Mouse (Mus musculus) WW6 (cell line): ENCODE measurements around the gene Lamc3.
"Not testable (repeated sequence)": the region's sequence is repeated elsewhere in the genome, so short reads cannot be mapped to it uniquely, and the experiment has no call there.

Experiments
- DNase-seq: peaks from one replicate; pipeline ENCODE4 v3.0.0-alpha.2; 2013; ENCODE audit warnings: low read depth, low spot score

The Lamc3 gene

DNA sequence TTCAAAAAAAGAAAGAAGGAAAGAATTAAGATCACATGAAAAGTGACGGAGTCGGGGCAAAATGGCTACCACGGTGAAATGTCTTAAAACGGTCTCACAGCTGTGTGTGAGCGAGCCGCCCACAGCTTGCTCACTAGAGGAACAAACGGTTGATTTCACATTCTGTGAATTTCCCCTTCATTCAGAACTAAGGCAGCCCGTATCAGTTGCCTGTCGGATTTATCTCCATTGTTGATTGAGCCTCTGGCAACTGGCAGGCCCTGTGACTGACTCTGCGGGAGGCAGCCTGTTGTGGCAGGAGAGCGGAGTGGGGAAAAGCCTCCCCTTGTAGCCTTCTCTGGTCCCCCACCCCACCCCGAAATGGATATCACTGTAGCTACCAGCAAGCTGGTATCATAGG is 10.6 kb upstream of the Lamc3 start:
- DNase-seq: no peak

DNA sequence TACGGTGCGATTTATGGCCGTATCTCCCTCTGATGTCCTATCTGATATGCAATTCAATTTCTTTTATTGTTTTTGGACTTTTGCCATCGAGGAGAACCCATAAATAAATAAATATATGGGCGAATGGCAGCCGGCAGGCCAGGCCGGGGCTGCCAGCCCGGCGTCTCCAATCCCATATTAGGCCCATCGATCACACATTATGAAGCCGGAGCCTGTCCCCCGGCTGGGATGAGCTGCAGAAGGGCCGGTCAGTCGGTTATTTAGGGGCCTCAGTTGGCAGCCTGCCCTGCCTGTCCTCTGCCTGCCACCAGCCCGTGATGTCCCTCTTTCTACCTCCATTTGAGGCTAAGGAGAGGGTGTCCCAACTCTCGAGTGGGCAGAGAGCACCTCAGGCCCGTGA is 8.5 kb upstream of the Lamc3 start:
- no peak for DNase-seq

DNA sequence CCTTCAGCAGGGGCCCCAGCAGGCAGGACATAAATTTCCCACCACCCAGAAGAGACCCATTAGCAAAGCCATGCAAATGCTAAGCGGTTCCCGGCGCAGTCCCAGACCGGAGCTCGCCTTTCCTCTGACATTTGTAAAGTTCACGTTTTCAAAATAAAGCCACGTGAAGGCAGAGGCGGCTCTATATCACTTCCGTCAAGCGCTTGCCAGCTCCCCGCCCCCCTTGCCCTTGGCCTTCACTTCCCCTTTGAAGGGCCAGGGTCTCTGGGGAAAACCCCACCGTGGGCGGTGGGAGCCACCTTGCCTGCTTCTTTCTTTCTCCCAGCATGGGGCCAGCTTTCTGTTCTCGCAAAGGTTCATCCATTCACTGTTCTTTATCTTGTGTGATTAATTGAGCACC is 6.2 kb upstream of the Lamc3 start:
- no peak for DNase-seq

DNA sequence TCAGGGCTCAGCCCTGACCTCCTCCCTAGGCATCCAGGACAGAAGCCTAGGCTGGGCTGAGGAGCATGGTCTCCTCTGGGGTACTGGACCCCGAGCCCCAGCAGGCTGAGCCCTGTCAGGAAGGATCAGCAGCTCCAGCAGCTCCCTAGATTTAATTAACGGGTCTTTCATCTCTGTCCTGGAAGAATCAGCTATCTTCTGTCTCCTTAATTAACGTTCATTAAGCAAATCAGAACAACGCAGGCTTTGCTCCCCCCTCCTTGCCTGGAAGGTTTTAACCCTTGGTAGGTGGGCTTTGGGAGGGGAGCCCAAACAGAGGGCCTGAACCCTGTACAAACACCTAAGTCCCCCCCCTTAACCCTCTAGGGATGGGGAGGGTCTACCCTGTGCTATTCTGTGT is 4.0 kb upstream of the Lamc3 start:
- no peak for DNase-seq

DNA sequence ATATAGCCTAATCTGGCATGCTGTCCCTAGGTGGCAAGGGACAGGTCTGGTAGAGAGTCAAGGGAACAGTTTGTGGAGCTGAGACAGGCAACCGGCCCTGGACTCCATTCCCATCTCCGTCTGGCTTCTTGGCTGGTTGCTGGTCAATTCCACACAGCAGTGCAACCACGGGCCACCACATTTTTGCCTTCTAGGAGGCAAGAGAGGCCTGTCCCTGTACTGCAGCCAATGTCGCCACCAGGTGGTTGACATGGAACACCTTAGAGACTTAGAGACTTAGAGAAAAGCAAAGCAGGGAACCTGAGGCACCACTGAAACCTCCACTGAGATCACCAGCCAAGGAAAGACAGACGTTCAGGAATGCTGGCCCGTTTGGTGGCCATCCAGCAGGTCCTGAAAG is 2.3 kb upstream of the Lamc3 start:
- no peak for DNase-seq

DNA sequence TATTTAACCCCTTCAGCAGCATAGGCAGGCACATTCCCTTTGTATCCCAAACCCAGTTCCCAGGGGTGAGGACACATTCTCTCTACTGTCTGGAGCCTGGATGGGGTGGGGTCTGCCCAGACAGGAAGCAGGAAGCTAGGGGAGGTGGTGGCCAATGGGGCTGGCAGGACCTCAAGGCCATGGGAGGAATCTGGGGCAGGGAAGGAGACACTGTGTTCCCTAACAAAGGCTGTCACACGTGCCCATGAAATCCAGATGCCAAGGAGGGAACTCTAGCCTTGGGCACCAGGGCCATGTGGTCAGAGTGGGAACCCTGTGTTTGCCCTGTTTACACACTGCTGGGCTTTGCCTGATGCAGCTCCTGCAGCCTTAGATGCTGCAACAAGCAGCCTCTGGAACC is 1.8 kb downstream of the Lamc3 start:
- DNase-seq: no peak

DNA sequence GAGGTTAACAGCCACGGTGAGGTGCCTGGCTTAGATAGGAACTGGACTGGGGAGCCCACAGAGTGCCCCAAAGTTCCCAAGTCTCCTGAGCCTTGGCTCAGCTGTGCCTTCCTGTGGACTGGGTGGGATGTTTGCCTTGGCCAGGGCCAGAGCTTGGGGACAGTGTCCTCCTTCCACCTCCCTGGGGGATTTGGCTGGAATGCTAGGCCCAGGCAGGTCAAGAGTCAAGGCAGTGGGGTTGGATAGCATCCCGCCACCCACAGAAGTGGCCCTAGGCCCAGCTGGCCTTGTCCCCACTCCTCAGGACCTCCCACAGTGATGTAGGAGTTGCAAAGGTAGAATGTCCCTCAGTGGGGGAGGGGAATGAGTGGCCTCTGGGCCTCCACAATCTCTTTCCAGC is 4.1 kb downstream of the Lamc3 start:
- no peak for DNase-seq

DNA sequence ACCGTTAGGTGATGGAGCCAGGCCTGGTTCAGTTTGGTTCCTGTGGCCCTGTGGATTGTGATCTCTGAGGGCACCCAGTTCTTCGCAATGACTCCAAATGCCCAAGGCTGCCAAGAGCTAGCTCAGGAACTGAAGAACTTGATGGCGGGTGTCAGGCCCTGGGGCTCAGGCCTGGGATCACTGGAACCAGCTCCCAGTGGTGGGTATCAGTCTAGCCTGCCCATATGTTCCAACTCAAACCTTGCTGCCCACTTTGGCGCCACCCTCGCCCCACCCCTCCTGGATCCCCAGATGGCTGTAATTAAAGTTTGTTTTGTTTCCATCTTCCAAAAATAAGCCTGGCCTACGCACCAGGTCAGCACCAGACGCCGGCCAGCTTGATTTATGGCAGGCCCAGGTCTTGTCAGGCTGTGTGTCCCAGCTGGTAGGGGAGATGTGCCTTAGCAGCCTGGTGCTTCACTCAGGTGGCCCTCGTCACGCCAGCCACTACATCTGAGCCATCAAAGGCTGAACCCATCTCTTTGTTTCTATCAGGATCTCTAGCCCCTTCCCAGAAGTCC is 6.1 kb downstream of the Lamc3 start:
- DNase-seq: no peak

DNA sequence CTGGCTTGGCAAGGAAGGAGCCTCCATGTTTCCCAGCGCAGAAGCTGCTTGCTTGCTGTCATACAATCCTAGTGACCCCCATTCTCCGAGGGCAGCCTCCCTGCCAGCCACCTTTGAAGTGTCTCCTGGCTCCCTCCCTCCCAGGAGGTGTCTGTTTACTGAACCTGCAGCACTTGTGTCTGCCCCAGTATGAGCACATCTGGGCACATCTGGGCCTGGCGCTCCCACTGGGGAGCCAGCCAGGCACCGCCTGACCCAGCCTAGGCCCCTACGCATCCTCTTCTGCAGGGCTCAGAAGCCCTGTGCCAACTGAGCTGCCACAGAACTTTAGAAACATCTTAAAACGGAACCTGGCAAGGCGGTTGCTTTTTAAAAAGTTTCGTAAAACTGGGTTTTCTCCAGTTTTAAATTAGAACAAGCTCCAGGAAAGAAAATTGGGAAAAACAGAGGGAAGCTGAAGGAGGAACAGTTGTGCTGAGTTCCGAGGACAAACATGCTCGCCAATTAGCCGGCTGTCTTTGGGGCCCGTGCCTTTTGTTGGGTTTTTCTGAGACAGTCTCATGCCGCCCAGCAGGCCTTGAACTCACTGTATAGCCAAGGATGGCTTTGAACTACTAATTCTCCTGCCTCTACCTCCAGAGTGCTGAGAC is 7.3 kb downstream of the Lamc3 start:
- DNase-seq: no peak

DNA sequence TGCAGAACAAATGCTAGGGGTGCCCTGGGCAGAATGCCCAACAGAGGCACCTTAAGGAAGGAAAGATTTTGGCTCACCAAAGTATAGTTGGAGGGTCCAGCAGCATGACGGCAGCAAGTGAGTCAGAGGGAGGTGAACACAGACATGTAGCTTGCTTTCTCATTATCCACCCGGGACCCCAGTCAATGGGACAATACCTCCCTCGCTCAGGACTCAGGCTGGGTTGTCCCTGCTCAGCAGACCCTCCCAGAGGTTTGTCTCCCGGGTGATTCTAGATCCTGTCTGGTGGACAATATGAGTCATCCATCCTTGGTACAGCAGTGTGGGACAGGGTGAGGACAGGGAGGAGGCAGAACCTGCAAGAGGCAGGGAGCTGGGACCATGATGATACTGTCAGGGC is 13.8 kb downstream of the Lamc3 start:
- no peak for DNase-seq

DNA sequence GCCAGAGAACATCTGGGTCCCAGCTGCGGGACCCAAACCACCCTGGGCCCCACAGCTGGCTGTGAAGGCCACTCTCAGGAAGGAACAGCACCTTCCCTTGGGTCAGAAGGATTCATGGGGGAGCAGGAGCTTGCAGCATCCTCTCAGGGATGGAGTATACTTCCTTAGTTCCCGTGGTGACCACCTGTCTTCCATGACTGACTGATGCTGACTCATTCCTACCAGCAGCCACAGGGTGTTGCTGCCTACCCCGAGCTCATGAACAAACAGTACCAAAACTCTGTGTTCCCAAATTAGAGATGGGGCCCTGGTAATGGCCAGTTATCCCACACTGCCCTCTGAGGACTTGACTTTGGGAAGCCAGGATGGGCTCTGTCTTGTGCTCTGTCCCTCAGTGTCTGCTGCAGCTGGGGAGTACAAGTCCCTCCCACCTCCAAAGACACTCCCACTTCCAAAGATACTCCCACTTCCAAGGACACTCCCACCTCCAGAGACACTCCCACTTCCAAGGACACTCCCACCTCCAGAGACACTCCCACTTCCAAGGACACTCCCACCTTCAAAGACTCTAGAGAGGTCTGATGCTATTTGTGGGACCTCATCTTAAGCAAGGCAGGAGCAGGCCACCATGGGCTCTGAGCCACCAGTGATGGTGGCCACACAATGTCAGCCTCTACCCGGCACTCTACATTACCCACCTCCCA is 14.7 kb downstream of the Lamc3 start:
- no peak for DNase-seq

DNA sequence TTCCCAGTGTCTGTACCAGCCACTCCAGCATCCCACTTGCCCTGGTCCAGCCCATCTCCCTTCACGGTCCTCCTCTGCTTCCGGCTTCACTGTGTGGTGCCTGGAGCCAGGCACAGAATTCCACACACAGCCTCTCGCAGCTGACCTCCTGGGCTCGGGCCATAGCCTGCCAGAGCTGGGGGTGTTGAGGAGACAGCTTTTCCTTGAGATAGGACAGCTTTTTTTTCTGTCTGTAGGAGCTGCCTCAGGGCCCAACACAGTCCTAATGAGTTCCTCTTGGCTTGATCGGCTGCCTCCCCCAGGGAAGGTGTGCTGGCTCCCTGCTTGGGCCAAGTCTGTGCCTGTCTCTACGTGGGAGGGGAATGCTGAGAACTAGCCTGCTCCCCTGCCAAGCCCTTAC is 17.0 kb downstream of the Lamc3 start:
- no peak for DNase-seq

DNA sequence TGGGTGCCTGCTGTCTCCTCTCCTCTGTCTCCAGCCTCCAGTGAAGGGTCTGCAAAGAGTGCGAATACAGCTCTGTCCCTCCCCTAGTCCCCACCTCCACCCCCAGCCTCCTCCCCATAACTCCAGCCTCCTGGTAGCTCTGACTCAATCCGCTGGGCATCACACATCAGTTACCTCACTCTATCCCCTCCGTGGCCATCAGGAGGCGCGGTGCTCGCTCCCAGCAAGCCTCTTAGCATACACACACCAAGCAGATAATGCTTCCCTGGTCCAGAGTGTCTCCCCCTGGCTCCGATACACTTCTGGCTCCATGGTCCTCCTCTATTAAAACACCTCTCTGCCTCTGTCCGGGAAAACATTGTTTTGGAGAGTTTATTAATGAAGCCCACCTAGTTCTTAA is 17.5 kb downstream of the Lamc3 start:
- DNase-seq: no peak

DNA sequence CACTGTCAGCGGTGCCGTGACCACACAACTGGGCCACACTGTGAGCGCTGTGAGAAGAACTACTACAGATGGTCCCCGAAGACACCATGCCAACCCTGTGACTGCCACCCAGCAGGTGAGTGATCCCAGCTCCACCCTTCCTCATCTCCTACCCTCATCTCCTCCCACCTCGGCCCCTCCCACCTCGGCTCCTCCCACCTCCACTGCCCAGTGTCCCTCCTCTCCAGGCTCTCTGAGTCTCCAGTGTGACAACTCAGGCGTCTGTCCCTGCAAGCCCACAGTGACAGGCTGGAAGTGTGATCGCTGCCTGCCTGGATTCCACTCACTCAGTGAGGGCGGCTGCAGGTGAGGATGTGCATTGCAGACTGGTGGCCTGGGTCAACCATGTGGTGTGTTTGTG is 18.6 kb downstream of the Lamc3 start:
- DNase-seq: no peak

DNA sequence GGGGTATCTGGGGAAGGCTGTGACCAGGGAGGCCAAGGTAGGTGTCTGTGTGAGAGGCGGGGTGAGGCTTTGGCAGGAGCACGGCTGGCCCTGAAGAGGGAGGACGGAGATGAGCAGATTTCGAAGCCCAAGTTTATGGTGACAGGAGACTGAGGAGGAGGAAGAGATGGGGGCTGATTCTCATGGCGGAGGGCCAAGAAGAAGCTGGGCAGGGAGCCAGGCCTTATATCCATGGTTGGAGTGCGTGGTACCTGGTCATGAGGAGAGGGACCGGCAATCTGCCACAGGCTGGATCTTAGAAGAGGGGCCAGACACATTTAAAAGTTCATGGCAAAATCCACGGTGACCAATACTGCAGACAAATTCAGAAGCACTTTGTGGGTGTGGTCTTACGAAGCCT is 19.3 kb downstream of the Lamc3 start:
- DNase-seq: no peak

DNA sequence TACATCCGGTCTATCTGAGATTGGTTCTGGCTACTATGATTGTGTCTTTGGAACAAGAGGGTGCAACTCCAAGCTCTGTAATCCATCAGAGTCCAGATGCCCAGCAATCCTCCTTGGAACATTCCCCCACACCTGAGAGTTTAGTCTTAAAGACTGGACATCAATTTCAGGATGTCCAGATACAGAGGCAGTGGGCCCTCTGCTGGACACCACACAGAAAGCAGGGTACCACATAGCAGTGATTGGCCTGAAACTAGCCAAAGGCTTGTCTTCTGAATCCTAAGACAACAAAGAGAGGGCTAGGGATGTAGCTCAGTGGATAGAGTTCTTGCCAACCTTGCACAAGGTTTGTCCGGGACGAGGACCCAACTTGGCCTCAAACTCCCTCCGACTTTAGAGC is 25.5 kb downstream of the Lamc3 start:
- no peak for DNase-seq

DNA sequence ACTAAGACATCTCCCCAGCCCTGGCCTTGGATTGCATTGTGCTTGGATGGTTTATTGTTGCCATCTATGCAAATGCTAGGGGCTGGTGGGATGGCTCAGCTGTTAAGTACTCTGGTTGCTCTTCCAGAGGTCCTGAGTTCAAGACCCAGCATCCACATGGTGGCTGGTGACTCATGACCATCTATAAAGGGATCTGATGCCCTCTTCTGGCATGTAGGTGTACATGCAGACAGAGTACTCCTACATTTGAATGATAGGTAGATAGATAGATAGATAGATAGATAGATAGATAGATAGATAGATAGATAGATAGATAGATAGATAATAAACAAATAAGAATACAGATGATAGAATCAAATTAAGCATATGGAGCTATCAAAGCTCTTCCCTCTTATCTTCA is 27.1 kb downstream of the Lamc3 start:
- not testable (repeated sequence) for DNase-seq

DNA sequence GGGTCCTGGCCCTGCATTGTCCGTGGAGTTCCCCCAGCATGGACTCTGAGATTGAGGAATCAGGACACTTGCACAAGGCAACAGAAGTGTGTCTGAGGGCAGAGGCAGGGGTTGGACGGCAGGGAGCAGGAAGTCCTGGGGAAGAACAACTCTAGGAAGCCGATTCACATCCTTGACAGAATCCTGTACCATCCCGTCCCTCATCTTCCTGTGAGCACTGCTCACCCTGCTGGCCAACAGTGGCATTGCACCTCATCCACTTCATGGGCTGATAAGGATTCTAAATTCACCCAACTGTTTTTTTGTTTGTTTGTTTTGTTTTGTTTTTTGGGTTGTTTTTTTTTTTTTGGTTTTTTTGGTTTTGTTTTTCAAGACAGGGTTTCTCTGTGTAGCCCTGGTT is 28.0 kb downstream of the Lamc3 start:
- peak; percentile 49 for DNase-seq

DNA sequence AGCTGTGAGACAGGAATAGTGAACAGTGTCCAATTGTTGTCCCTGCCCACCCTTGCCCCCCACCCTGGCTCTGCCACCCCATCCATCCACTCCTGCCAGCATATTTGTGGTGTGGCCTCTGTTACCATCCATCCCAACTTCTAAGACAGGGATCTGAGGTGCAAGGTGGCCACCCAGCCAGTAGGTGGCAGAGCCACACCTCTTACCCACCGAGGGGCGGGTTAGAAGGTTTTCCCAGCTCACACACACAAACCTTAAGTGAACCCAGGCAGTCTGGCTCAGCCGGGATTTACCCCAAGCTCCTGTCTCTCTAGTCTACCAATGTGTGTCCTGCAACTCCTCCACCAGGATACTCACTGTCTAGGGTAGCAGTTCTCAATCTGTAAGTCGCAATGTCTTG is 30.5 kb downstream of the Lamc3 start:
- DNase-seq: no peak

DNA sequence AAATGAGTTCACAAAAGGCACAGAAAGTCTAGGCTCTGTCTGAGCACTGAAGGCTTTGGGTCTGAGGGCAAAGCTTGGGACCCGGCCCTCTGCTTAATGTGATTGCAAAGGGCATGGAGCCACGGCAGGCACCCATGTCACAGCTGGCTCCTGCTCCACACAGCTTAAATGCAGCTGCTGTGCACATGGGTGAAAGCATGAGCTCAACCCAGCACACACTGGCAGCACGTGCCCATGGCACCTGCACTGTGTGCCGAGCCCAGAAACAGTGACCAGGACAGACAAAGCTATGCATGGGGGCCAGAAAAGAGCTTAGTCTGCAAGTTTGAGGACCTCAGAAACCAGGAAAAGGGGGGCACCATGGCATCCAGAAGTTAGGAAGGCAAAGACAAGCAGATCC is 36.6 kb downstream of the Lamc3 start:
- no peak for DNase-seq

DNA sequence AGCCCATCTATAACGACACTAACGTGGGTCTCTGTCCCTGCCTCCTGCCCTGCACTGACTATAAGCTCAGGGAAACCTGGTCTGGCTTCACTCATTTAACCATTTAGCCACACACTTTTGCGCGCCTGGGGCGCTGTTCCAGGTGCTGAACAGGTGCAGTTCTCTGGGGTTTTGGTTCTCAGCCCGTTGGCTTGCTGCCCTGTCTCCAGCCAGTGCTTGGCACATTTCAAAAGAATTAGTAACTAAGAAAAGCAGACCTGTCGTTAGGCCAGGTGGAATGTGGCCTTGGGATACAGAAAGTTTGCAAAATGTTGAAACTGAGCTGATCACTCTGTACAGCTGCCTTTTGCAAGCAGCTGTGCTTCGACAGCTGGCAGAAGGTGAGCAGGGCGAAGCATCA is 37.7 kb downstream of the Lamc3 start:
- no peak for DNase-seq

DNA sequence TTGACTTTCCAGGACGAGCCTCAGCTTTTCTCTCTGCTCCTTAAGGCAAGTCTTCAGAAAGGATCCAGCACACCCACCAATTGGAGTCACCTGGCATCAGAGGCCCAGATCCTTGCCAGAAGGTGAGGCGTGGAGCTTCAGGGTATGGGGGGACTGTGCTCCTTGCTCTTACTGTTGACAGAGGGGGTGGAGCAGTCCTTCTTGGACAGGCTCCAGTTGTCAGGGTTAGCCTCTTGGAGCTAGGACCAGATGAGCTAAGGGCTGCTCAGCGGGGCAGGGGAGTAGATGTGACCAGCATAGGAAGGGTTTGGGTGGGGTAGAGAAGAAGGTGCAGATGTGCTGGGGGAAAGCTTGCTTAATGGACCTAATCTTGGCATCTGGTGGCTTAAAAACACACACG is 38.8 kb downstream of the Lamc3 start:
- DNase-seq: no peak

DNA sequence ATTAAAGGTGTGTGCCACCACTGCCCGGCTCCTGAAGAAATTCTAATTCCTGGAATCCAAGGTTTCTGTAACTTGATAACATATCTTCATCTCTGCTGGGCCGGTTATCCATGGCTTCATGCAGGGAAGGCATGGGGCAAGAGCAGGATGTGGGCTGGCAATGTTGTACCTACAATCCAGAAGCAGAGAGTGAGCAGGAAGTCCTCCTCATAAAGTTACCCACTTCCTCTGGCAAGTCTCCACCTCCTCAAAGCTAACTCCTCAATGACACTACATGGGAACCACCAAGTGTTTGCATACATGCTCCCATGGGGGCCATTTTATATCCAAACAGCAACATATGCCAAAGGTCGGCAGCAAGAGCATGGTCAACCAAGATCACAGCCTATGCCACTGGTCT is 42.6 kb downstream of the Lamc3 start:
- no peak for DNase-seq

DNA sequence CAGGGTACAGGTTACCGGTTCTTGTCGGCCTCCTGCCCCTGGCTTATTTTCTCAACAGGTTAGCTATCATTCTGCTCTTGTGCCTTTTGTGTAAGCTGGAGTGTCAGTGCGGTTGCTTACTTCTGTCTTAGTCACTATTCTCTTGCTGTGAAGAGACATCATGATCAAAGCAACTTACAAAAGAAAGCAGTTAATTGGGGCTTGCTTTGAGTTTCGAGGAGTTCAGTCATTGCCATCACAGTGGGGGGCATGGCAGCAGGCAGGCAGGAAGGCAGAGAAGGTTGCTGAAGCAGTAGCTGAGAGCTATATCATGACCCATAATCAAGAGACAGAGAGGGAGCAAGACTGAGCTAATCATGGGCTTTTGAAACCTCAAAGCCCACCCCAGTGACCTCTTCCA is 47.5 kb downstream of the Lamc3 start:
- DNase-seq: no peak
